Mouse (Mus musculus): Measurements from ENCODE around the gene Trim14. TPM values are rescaled to one million over a fixed set of nuclear protein-coding genes. Genes with fewer than 3 reads are reported as not detected.

Trim14 gene
- polyA plus RNA-seq, 1 experiment from 2014 or later: 1.0 TPM

DNA sequence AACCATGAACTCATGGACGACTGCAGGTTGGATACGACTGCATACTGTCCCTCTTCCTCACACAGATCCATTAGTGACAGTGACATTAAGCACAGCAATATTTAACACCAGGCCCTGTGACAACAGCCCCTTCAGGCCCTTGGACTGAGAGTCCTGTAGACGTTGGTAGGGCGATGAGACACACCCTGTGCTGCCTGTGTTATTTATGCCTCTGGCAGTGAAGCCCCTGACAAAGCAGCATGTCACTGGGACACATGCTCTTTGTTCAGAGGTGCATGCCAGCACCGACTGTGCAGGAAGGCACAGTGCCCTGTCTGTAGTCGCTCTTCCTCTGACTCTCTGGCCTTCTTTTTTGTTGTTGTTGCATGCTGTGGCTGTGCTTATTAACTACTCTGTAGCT, 87.1 kb downstream of the Trim14 start:
- H3K27me3 ChIP-seq (ENCODE audit: control insufficient read depth, insufficient read depth, low read length): no peaks in the 10 kb centered on the region
- H3K36me3 ChIP-seq (ENCODE audit: control insufficient read depth, insufficient read depth, low read length): no peaks in the 10 kb centered on the region
- no peak overlapping the region for H3K9ac ChIP-seq (ENCODE audit: low read depth, low read length)
- 57% methylated on average over 6 of the region's 6 CpGs for WGBS
- H3K9me3 ChIP-seq (ENCODE audit: control insufficient read depth, low read length): no peaks in the 10 kb centered on the region
- ATAC-seq (ENCODE audit: low FRiP score) (no peak), DNase-seq (ENCODE audit: low spot score) (no peak)
- H3K27ac ChIP-seq (ENCODE audit: low read depth, low read length): no peak overlapping the region
- H3K4me2 ChIP-seq (replicated peaks; ENCODE audit: low read depth, low read length): no peak overlapping the region
- H3K4me1 ChIP-seq (replicated peaks; ENCODE audit: control insufficient read depth, insufficient read depth, low read length): peaks cover 6% of the 10 kb centered on the region; the same call in 1 of the 2 replicates
- H3K4me3 ChIP-seq (ENCODE audit: low read depth, low read length): no peak overlapping the region

DNA sequence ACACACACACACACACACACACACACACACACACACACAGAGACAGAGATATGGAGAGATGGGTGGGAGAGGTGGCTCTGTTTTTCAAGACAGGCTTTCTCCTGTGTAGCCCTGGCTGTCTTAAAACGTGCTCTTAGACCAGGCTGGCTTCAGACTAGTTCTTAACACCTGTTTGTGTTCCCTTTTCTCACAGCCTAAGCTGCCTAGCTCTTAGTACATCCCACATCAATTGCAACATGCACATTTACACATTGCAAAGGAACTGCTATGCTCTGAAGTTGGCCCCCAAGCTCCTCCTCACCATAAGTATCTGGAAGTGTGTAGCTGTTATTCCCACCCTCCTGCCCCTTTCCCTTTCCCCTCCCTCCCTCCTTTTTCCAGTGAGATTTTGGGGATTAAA, 88.5 kb downstream of the Trim14 start:
- ATAC-seq (ENCODE audit: low FRiP score) (no peak), DNase-seq (ENCODE audit: low spot score) (no peak)
- no peak overlapping the region for H3K27ac ChIP-seq (ENCODE audit: low read depth, low read length)
- H3K4me1 ChIP-seq (replicated peaks; ENCODE audit: control insufficient read depth, insufficient read depth, low read length): peaks cover 2% of the 10 kb centered on the region; the same call in 1 of the 2 replicates
- 71% methylated on average over 1 of the region's 1 CpGs for WGBS
- no peak overlapping the region for H3K9ac ChIP-seq (ENCODE audit: low read depth, low read length)
- no peaks in the 10 kb centered on the region for H3K9me3 ChIP-seq (ENCODE audit: control insufficient read depth, low read length)
- H3K4me2 ChIP-seq (replicated peaks; ENCODE audit: low read depth, low read length): no peak overlapping the region
- H3K27me3 ChIP-seq (ENCODE audit: control insufficient read depth, insufficient read depth, low read length): no peaks in the 10 kb centered on the region
- H3K4me3 ChIP-seq (ENCODE audit: low read depth, low read length): no peak overlapping the region
- H3K36me3 ChIP-seq (ENCODE audit: control insufficient read depth, insufficient read depth, low read length): no peaks in the 10 kb centered on the region

DNA sequence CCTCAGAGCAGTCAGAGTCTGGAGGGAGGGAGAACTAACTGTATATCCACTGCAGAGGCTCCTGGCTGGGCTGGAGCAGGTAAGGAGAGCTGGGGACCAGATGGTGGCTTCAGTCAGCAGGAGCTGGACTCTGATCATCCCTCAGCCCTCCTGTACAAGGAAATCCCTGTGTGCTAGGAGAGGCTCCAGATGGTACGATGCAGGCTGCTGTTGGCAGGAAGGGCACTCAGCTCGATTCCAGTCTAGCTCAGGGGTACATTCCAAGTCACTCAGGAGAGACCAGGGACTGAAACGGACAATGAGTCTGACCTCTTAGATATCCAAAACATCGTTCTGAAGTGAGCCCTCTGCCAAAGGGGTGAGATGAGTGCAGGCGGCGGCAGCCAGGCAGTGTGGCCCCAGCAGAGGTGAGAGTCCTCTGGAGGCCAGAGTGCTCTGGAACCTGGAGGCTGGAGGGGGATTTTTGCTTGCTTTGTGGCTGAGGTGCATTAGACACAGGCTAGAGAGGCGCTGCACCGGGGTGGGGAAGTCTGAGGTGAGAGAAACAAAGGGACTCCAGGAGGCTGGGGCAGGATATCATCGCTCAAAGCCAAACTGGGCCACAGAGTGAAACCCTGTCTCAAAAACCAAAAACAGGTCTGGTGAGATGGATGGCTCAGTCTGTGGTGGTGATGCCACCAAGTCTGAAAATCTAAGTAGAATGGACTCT, 90.5 kb downstream of the Trim14 start:
- no peak overlapping the region for H3K9ac ChIP-seq (ENCODE audit: low read depth, low read length)

More for the DNA sequence above, 90.5 kb downstream of the Trim14 start:
- H3K4me3 ChIP-seq (ENCODE audit: low read depth, low read length): no peak overlapping the region
- no peaks in the 10 kb centered on the region for H3K36me3 ChIP-seq (ENCODE audit: control insufficient read depth, insufficient read depth, low read length)
- 51% methylated on average over 9 of the region's 9 CpGs for WGBS
- no peak overlapping the region for H3K4me2 ChIP-seq (replicated peaks; ENCODE audit: low read depth, low read length)
- ATAC-seq (ENCODE audit: low FRiP score) (no peak), DNase-seq (ENCODE audit: low spot score) (no peak)
- H3K27ac ChIP-seq (ENCODE audit: low read depth, low read length): no peak overlapping the region
- H3K27me3 ChIP-seq (ENCODE audit: control insufficient read depth, insufficient read depth, low read length): no peaks in the 10 kb centered on the region
- peaks cover 2% of the 10 kb centered on the region; the same call in 1 of the 2 replicates for H3K4me1 ChIP-seq (replicated peaks; ENCODE audit: control insufficient read depth, insufficient read depth, low read length)
- no peaks in the 10 kb centered on the region for H3K9me3 ChIP-seq (ENCODE audit: control insufficient read depth, low read length)

Other genes with a start within 250 kb of the Trim14 start
- gene Foxe1, start 192.5 kb downstream of the Trim14 start, polyA plus RNA-seq (2014; fragmentation: Nextera tagmentation; extraction: Ambion mirVana): 0.08 and 0.48 TPM in 2 replicates
- 9.9 and 10.6 TPM in 2 replicates for gene Trmo, start 146.7 kb downstream of the Trim14 start, polyA plus RNA-seq (2014; fragmentation: Nextera tagmentation; extraction: Ambion mirVana)
- gene Hemgn, start 122.6 kb downstream of the Trim14 start, polyA plus RNA-seq (2014; fragmentation: Nextera tagmentation; extraction: Ambion mirVana): 16.1 and 22.3 TPM in 2 replicates
- gene Anp32b, start 85.2 kb downstream of the Trim14 start, polyA plus RNA-seq (2014; fragmentation: Nextera tagmentation; extraction: Ambion mirVana): 271 and 285 TPM in 2 replicates
- gene Nans, start 46.9 kb downstream of the Trim14 start, polyA plus RNA-seq (2014; fragmentation: Nextera tagmentation; extraction: Ambion mirVana): 79.7 and 88.4 TPM in 2 replicates
- 3.6 and 6.6 TPM in 2 replicates for gene Coro2a, start 66.1 kb upstream of the Trim14 start, polyA plus RNA-seq (2014; fragmentation: Nextera tagmentation; extraction: Ambion mirVana)
- gene Tbc1d2, start 114.1 kb upstream of the Trim14 start, polyA plus RNA-seq (2014; fragmentation: Nextera tagmentation; extraction: Ambion mirVana): 1.0 and 1.1 TPM in 2 replicates